ENCODE assay signal across 17 mouse cellular contexts in genomic region chr2:38519934-38520333, GRCm38 (mm10). TPM values are rescaled to one million over a fixed set of nuclear protein-coding genes. Genes with fewer than 3 reads are reported as not detected.
A peak's percentile ranks its signal among the peaks of the same experiment; 100 is the strongest.
DNase-seq lines count a peak whose midpoint lies in the region; ATAC-seq lines count a peak whose summit lies in the region.
"Had no signal": no experiment of that assay in that cellular context is flagged by ENCODE, and none has a peak within 500 bp of the region (broad histone marks: within the 10 kb centered on the region; RNA-seq: fewer than 3 reads in every experiment).

No protein-coding gene starts in this region.

- 0 out of 2 replicates have a peak, but pooled peaks cover 5% of the 10 kb centered on the region for H3K36me3 ChIP-seq in forebrain, embryonic 12.5 days (replicated peaks)
- H3K36me3 ChIP-seq in forebrain, embryonic 15.5 days = no peaks in the 10 kb centered on the region
- H3K36me3 ChIP-seq in neural tube, embryonic 13.5 days = no peaks in the 10 kb centered on the region
- H3K36me3 ChIP-seq in neural tube, embryonic 15.5 days = no peaks in the 10 kb centered on the region
- H3K36me3 ChIP-seq: heart, embryonic 15.5 days had no signal

- no peaks in the 10 kb centered on the region for H3K27me3 ChIP-seq in forebrain, embryonic 12.5 days
- H3K27me3 ChIP-seq in forebrain, embryonic 15.5 days = no peaks in the 10 kb centered on the region
- no peaks in the 10 kb centered on the region for H3K27me3 ChIP-seq in neural tube, embryonic 13.5 days
- no peaks in the 10 kb centered on the region for H3K27me3 ChIP-seq in neural tube, embryonic 15.5 days (replicated peaks)
- H3K27me3 ChIP-seq: heart, embryonic 15.5 days; kidney, embryonic 15.5 days; liver, embryonic 15.5 days had no signal

- no peak overlapping the region for H3K4me2 ChIP-seq in forebrain, embryonic 12.5 days
- H3K4me2 ChIP-seq in forebrain, embryonic 15.5 days (replicated peaks) = no peak overlapping the region
- H3K4me2 ChIP-seq in neural tube, embryonic 13.5 days = no peak overlapping the region
- H3K4me2 ChIP-seq in neural tube, embryonic 15.5 days = no peak overlapping the region
- H3K4me2 ChIP-seq: heart, embryonic 15.5 days; kidney, embryonic 15.5 days; liver, embryonic 15.5 days had no signal

- ATAC-seq in forebrain, embryonic 12.5 days (ENCODE audit: low FRiP score) = no peak
- no peak for ATAC-seq in forebrain, embryonic 15.5 days (replicated peaks)
- ATAC-seq in neural tube, embryonic 13.5 days (ENCODE audit: low read depth) = no peak
- no peak for ATAC-seq in neural tube, embryonic 15.5 days (ENCODE audit: low FRiP score)
- ATAC-seq in megakaryocyte, adult 5-6 weeks (ENCODE audit: poor library complexity, severe bottlenecking) = peak; percentile 78

- 0 out of 2 replicates have a peak overlapping the region, but pooled peaks have one; percentile 31 for H3K27ac ChIP-seq in forebrain, embryonic 12.5 days
- H3K27ac ChIP-seq in forebrain, embryonic 15.5 days (replicated peaks) = no peak overlapping the region
- 0 out of 2 replicates have a peak overlapping the region, but pooled peaks have one; percentile 7 for H3K27ac ChIP-seq in neural tube, embryonic 13.5 days (replicated peaks)
- no peak overlapping the region for H3K27ac ChIP-seq in neural tube, embryonic 15.5 days (replicated peaks)
- H3K27ac ChIP-seq: embryonic facial prominence, embryonic 10.5 days; heart, embryonic 15.5 days; kidney, embryonic 15.5 days; liver, embryonic 15.5 days had no signal

- 58% methylated on average over 11 of the region's 11 CpGs for WGBS in forebrain, embryonic 12.5 days
- 50% methylated on average over 11 of the region's 11 CpGs for WGBS in forebrain, embryonic 15.5 days
- 82% methylated on average over 11 of the region's 11 CpGs for WGBS in neural tube, embryonic 13.5 days
- WGBS in neural tube, embryonic 15.5 days = 82% methylated on average over 11 of the region's 11 CpGs

- no peak for DNase-seq in embryo, embryonic 10 days (ENCODE audit: low spot score)
- no peak for DNase-seq in ovary, adult 18-20 months (ENCODE audit: low spot score)
- DNase-seq in spleen, postnatal 14 days (ENCODE audit: low spot score in 2 of 2) = no peak
- DNase-seq: cerebellum, adult 2 months; cerebellum, postnatal 36 days; gastrocnemius, postnatal 10 days; lung, postnatal 14 days; right cerebral cortex, adult 18-20 months had no signal

- H3K9ac ChIP-seq in forebrain, embryonic 12.5 days = no peak overlapping the region
- no peak overlapping the region for H3K9ac ChIP-seq in forebrain, embryonic 15.5 days (replicated peaks)
- H3K9ac ChIP-seq in neural tube, embryonic 13.5 days = no peak overlapping the region
- H3K9ac ChIP-seq in neural tube, embryonic 15.5 days (replicated peaks) = no peak overlapping the region
- H3K9ac ChIP-seq: heart, embryonic 15.5 days; kidney, embryonic 15.5 days; liver, embryonic 15.5 days had no signal

- no peaks in the 10 kb centered on the region for H3K9me3 ChIP-seq in forebrain, embryonic 12.5 days
- no peaks in the 10 kb centered on the region for H3K9me3 ChIP-seq in forebrain, embryonic 15.5 days
- H3K9me3 ChIP-seq in neural tube, embryonic 13.5 days = no peaks in the 10 kb centered on the region
- H3K9me3 ChIP-seq in neural tube, embryonic 15.5 days (replicated peaks) = no peaks in the 10 kb centered on the region
- H3K9me3 ChIP-seq: embryonic facial prominence, embryonic 10.5 days; heart, embryonic 15.5 days; kidney, embryonic 15.5 days; liver, embryonic 15.5 days had no signal

- no peak overlapping the region for H3K4me3 ChIP-seq in forebrain, embryonic 12.5 days (replicated peaks)
- H3K4me3 ChIP-seq in forebrain, embryonic 15.5 days = no peak overlapping the region
- H3K4me3 ChIP-seq in neural tube, embryonic 13.5 days = no peak overlapping the region
- H3K4me3 ChIP-seq in neural tube, embryonic 15.5 days (replicated peaks) = no peak overlapping the region
- H3K4me3 ChIP-seq: embryonic facial prominence, embryonic 10.5 days; heart, embryonic 15.5 days; kidney, embryonic 15.5 days; liver, embryonic 15.5 days had no signal

- H3K4me1 ChIP-seq in forebrain, embryonic 12.5 days = peaks cover 62% of the 10 kb centered on the region
- peaks cover 42% of the 10 kb centered on the region for H3K4me1 ChIP-seq in forebrain, embryonic 15.5 days
- peaks cover 56% of the 10 kb centered on the region for H3K4me1 ChIP-seq in neural tube, embryonic 13.5 days (replicated peaks)
- H3K4me1 ChIP-seq in neural tube, embryonic 15.5 days = peaks cover 40% of the 10 kb centered on the region

RNA-seq across cellular contexts. Expression of gene Nek6, which starts 8.5 kb away (rescaled TPM):
- polyA plus RNA-seq in forebrain, embryonic 12.5 days (2016; fragmentation: Nextera tagmentation; extraction: Ambion mirVana) = 125 and 132 TPM in 2 replicates
- 90.0 and 110 TPM in 2 replicates for polyA plus RNA-seq in forebrain, embryonic 15.5 days (2015; fragmentation: Nextera tagmentation; extraction: Ambion mirVana)
- 58.8 and 60.5 TPM in 2 replicates for polyA plus RNA-seq in neural tube, embryonic 13.5 days (2015; fragmentation: Nextera tagmentation; extraction: Ambion mirVana)
- polyA plus RNA-seq in neural tube, embryonic 15.5 days (2015; fragmentation: Nextera tagmentation; extraction: Ambion mirVana) = 51.0 and 57.5 TPM in 2 replicates
- total RNA-seq in megakaryocyte, adult 5-6 weeks (2015) = 4.1 and 6.9 TPM in 2 replicates
- 1.9 and 3.4 TPM in 2 replicates for total RNA-seq in megakaryocyte, adult 5-6 weeks (2017)

Comparison
In these comparisons a context has a peak if more than half of its experiments do, and no peak if none do; other contexts are left out.
1. H3K27ac ChIP-seq: peak in forebrain, embryonic 12.5 days (single experiment) and neural tube, embryonic 13.5 days (single experiment); none in forebrain, embryonic 15.5 days (single experiment) and neural tube, embryonic 15.5 days (single experiment).